Mouse (Mus musculus): ENCODE measurements around the gene Lpxn.

Lpxn gene

GRCm38 (mm10) chr19:12795511-12796327, at the start of gene Lpxn, which contains the start of gene Zfp91:
Gene Lpxn, plus strand, starts transcription at chr19:12796193.
Gene Zfp91, minus strand, starts transcription at chr19:12796126.
- peak; percentile 93 for DNase-seq (ENCODE audit: extremely low read depth, low read depth)

GRCm38 (mm10) chr19:12756286-12756685, 39.7 kb upstream of the Lpxn start:
- no peak for DNase-seq (ENCODE audit: extremely low read depth, low read depth)

GRCm38 (mm10) chr19:12758936-12759478, 37.0 kb upstream of the Lpxn start:
- no peak for DNase-seq (ENCODE audit: extremely low read depth, low read depth)

GRCm38 (mm10) chr19:12759656-12760055, 36.3 kb upstream of the Lpxn start:
- no peak for DNase-seq (ENCODE audit: extremely low read depth, low read depth)

GRCm38 (mm10) chr19:12762212-12763130, 33.5 kb upstream of the Lpxn start:
- no peak for DNase-seq (ENCODE audit: extremely low read depth, low read depth)

- DNase-seq (ENCODE audit: extremely low read depth, low read depth), result no peak
These were observed 30.7 kb upstream of the Lpxn start, which contains the start of gene Cntf for GRCm38 (mm10) chr19:12765308-12765707. Gene Cntf, minus strand, starts transcription at chr19:12765632.

GRCm38 (mm10) chr19:12770888-12771287, 25.1 kb upstream of the Lpxn start:
- no peak for DNase-seq (ENCODE audit: extremely low read depth, low read depth)

- DNase-seq (ENCODE audit: extremely low read depth, low read depth), result no peak
These were observed 15.6 kb upstream of the Lpxn start for GRCm38 (mm10) chr19:12780437-12780836.

GRCm38 (mm10) chr19:12786803-12787395, 9.1 kb upstream of the Lpxn start:
- no peak for DNase-seq (ENCODE audit: extremely low read depth, low read depth)

GRCm38 (mm10) chr19:12787721-12788120, 8.3 kb upstream of the Lpxn start:
- DNase-seq (ENCODE audit: extremely low read depth, low read depth), result no peak

- no peak for DNase-seq (ENCODE audit: extremely low read depth, low read depth)
These were observed 3.6 kb upstream of the Lpxn start for GRCm38 (mm10) chr19:12792374-12792773.

- DNase-seq (ENCODE audit: extremely low read depth, low read depth), result peak; percentile 50
These were observed 1.6 kb upstream of the Lpxn start for GRCm38 (mm10) chr19:12794056-12795044.

GRCm38 (mm10) chr19:12795110-12795509, 883 bp upstream of the Lpxn start:
- DNase-seq (ENCODE audit: extremely low read depth, low read depth), result no peak

GRCm38 (mm10) chr19:12796328-12796931, 437 bp downstream of the Lpxn start:
- peak; percentile 97 for DNase-seq (ENCODE audit: extremely low read depth, low read depth)

GRCm38 (mm10) chr19:12797071-12797470, 1.1 kb downstream of the Lpxn start:
- no peak for DNase-seq (ENCODE audit: extremely low read depth, low read depth)

- DNase-seq (ENCODE audit: extremely low read depth, low read depth), result peak; percentile 55
These were observed 2.4 kb downstream of the Lpxn start for GRCm38 (mm10) chr19:12798404-12798803.

GRCm38 (mm10) chr19:12799081-12799480, 3.1 kb downstream of the Lpxn start:
- DNase-seq (ENCODE audit: extremely low read depth, low read depth), result no peak

GRCm38 (mm10) chr19:12800621-12801020, 4.6 kb downstream of the Lpxn start:
- DNase-seq (ENCODE audit: extremely low read depth, low read depth), result no peak

- no peak for DNase-seq (ENCODE audit: extremely low read depth, low read depth)
These were observed 5.1 kb downstream of the Lpxn start for GRCm38 (mm10) chr19:12801046-12801445.

- no peak for DNase-seq (ENCODE audit: extremely low read depth, low read depth)
These were observed 6.8 kb downstream of the Lpxn start for GRCm38 (mm10) chr19:12802830-12803229.

All from MEL-GATA-1-ER (cell line).